ENCODE assay signal across 17 mouse cellular contexts in the genomic region with DNA sequence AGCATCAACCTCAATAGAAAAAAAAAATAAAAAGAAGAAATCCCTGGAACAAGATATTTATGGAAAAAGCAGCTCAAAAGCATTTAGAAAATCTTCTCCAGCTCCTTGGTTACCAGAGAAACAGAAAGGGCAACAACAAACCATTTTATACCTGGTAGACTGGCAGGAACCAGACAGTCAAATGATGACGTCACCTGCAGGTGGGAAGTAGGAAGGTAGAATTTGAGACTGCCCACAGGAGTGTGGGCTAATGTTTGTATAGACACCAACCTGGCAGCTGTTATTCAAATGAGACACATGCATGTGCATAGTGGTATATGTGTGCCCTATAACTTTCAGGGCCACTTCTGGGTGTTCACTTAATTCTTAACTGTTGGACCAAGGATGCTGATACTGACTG.
"Had no signal": no experiment of that assay in that cellular context is flagged by ENCODE, and none has a peak within 500 bp of the region (broad histone marks: within the 10 kb centered on the region; RNA-seq: fewer than 3 reads in every experiment).

No protein-coding gene starts in this region.

- H3K4me3 ChIP-seq: lung, embryonic 15.5 days; megakaryocyte, embryonic 14.5 days; midbrain, embryonic 13.5 days; midbrain, embryonic 15.5 days; neural tube, embryonic 12.5 days; stomach, embryonic 15.5 days had no signal

- H3K27ac ChIP-seq: lung, embryonic 15.5 days; macrophage; midbrain, embryonic 13.5 days; midbrain, embryonic 15.5 days; neural tube, embryonic 12.5 days; stomach, embryonic 15.5 days; stomach, postnatal 0 days had no signal

- DNase-seq: liver, postnatal 0 days; lung, adult 2 months; lung, postnatal 14 days; lung, postnatal 36 days; thymus, adult 2 months; thymus, postnatal 25 days; thymus, postnatal 4 days had no signal

- H3K9me3 ChIP-seq: lung, embryonic 15.5 days; midbrain, embryonic 13.5 days; midbrain, embryonic 15.5 days; neural tube, embryonic 12.5 days; stomach, embryonic 15.5 days had no signal

- H3K4me2 ChIP-seq: lung, embryonic 15.5 days; midbrain, embryonic 11.5 days; midbrain, embryonic 13.5 days; midbrain, embryonic 15.5 days; neural tube, embryonic 12.5 days; stomach, embryonic 15.5 days had no signal

- H3K9ac ChIP-seq: liver, postnatal 0 days; lung, embryonic 15.5 days; midbrain, embryonic 13.5 days; midbrain, embryonic 15.5 days; neural tube, embryonic 12.5 days; stomach, embryonic 15.5 days had no signal

- H3K27me3 ChIP-seq: lung, embryonic 15.5 days; midbrain, embryonic 13.5 days; midbrain, embryonic 15.5 days; neural tube, embryonic 12.5 days; stomach, embryonic 15.5 days had no signal

- ATAC-seq: liver, postnatal 0 days; lung, postnatal 0 days; midbrain, embryonic 13.5 days; midbrain, embryonic 15.5 days had no signal

- H3K4me1 ChIP-seq: lung, embryonic 15.5 days; megakaryocyte, embryonic 14.5 days; neural tube, embryonic 12.5 days; stomach, embryonic 15.5 days had no signal

- H3K36me3 ChIP-seq: lung, embryonic 15.5 days; midbrain, embryonic 13.5 days; midbrain, embryonic 15.5 days; neural tube, embryonic 12.5 days; stomach, embryonic 15.5 days had no signal
